Mouse (Mus musculus) mature B cell (primary cell): ENCODE data around the gene Ephb1.

Source experiments
- in situ Hi-C: fragments of 300-500 bp; cut with MboI; formaldehyde crosslinking; loops from 2 replicates; pipeline ENCODE4 v1.14.3; 2019

Gene Ephb1

DNA sequence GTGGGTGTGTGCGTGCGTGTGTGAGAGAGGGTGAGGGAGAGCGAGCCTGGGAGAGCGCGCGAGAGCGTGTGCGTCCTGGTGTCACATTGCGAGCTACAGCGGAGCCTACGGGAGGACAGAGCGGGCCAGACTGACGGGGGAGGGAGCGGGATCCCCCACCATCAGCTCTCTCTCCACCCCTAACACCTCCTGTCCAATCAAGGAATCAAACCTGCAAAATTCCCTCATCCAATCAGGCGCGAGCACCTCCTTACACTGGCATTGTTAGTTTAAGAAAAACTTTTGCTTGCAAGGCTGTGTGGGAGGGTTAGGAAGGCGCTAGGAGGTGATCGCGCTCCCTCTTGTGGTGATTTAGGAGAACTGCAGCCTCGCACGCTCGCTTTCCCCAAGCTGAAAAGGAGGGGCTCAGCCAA lies at the start of gene Ephb1:
Gene Ephb1, minus strand, starts transcription at position 133 of the 413 bp plus-strand sequence.
- in situ Hi-C loops: no loop called here

DNA sequence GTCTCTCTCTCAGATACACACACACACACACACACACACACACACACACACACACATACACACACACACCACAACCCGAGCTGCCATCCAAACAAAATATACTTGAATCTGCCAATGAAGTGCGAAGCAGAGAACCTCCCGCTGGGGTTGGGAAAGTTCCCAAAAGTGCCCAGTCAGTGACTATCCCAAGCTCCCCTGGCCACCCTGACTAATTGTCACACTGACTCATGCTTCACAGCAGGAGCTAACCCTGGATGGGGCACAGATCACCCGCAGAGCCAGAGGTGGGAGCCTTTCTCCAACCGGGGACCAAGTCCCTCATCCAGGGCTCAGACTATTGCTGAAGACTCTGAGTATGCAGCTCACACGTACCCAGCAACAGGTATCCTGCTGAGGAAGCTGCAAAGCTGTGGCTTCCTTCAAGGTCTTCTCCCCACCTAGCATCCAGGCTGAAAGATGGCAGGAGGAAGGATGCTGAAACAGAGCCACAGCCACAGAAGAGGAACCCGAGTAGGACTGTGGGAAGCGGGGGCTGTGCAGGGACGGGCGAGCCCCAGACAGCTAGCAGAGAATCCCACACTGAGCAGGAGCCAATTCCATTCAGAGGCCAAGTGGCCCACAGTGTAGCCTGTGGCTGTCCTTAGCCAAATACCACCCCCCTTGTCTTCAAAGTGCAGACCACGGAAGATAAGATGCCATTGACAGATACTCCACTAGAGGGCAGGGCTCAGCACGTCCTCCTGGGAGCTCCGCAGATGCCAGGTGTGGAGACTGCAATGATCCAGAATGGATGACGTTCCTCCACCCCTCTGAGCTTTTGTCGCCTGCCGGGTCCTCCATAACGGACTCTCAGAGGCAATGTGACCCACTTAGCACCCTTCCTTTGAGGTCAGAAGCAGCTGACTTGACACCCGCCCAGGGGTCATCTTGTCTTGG lies 48.9 kb upstream of the Ephb1 start:
- in situ Hi-C loops: no loop called here

DNA sequence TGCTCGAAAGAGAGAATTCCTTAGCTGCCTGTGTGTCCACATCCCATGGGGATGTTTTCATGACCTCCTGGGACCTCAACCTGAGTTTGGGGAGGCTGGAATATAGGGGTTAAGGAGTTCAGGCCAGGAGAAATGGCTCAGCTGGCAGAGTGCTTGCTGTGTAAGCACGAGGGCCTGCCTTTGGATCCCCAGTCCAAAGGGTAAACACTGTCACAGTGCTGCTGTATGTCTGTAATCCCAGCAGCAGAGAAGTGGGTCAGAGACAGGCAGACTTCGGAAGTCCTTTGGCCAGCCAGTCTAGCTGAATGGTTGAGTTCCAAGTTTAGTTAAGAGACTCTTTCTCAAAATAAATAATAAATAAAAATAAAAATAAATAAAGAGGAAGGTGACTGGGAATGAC lies 48.2 kb upstream of the Ephb1 start:
- in situ Hi-C loops: no loop called here

DNA sequence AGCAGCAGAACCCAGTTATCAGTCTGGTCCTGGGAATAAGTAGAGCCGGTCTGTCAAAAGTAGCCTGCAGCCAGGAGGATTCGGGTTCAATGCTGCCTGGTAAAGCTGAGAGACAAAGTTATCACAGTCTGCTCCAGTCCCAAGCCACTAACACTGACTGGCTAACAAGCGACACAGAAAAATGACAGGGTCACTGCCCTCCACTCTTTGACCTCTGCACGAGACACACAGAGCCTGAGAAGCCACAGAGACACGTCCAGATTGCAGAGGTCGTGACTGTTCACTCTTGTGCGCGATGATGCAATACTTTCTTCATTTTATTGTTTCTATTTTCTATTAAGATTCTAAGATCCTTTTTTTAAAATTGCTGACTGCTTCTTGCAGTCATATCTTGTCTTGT lies 33.8 kb upstream of the Ephb1 start:
- in situ Hi-C loops: no loop called here

DNA sequence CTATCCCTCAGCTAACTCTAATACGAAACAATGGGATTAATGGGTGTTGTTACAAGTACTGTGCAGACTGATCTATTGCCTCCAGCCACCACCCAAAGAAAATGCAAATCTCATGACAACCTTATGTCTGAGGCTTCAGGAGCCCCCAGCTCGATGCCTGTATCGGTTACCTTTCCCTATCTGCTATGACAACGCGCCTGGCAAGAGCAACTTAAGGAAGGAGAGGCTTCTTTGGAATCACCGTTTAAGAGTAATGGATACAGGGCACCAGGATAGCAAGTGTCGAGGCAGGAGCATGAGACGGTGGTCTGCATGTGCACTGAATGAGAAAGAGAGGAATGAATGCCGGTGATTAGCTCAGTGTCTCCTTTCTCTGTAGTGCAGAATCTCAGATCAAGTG lies 32.3 kb upstream of the Ephb1 start:
- in situ Hi-C loops: no loop called here

DNA sequence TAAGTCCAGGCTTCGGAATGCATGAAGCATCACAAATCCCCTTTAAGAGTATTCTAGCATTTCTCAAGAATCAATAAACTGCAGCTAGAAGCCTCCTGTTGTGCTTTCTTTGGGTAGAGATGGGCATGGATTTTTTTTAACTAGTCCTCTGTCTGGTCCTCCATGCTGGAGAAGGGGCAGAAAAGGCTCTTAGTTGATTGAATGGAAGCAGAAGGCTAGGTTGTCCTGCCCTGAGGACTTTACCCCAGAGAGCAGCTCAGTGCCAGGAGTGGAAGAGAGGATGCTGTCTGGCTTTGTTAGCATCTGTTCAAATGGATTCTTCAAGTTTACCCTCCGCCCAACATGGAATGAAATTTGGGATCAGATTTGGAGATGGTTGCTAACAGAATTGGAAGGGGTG lies 25.7 kb upstream of the Ephb1 start:
- in situ Hi-C loops: no loop called here

DNA sequence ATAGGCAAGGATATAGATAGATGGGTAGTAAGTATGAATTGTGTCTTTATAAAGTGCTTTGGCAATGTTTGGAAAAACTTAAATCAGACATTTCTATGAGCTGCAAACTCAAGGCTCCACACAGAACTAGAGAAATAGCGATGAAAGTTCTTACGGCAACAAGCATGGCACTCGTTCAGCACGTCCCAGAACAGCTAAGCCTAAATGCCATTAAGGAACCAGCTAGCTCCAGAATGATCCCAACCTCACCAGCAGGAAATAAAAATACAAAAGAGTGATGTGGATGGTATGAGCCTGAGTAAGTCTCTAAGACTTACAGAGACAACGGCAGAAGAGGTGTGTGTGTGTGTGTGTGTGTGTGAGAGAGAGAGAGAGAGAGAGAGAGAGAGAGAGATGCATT lies 20.2 kb upstream of the Ephb1 start:
- in situ Hi-C loops: no loop called here

DNA sequence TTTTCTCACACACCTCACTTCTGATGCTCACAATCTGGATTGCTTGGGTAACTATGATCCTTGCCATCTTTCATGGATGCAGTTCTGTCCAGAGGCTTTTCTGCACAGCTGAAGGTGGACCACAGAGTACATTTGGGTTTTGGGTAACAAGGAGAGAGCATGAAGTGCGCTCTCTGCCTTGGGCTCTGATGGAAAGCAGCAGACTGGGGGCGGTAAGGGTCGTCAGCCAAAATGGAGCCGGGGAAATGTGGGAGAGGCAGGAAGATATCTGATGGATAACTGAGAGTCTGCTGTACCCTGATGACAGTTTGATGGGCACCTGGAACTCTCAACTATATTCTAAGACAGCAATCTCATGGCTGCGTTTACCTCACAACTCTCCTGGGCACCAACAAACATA lies 19.4 kb upstream of the Ephb1 start:
- in situ Hi-C loops: no loop called here

DNA sequence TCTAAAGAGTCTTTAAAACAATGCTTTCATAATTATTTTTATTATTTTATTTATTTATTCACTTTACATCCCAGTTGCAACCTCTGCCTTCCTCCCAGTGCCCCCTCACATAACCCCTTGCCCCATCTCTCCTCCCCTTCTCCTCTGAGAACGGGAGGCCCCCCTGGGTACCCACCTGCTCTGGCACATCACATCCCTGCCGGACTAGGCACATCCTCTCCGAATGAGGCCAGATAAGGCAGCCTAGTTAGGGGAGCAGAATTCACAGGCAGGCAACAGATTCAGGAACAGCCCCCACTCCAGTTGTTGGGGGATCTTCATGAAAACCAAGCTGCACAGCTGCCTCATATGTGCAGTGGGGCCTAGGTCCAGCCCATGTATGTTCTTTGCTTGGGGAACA lies 17.4 kb upstream of the Ephb1 start:
- in situ Hi-C loops: no loop called here

DNA sequence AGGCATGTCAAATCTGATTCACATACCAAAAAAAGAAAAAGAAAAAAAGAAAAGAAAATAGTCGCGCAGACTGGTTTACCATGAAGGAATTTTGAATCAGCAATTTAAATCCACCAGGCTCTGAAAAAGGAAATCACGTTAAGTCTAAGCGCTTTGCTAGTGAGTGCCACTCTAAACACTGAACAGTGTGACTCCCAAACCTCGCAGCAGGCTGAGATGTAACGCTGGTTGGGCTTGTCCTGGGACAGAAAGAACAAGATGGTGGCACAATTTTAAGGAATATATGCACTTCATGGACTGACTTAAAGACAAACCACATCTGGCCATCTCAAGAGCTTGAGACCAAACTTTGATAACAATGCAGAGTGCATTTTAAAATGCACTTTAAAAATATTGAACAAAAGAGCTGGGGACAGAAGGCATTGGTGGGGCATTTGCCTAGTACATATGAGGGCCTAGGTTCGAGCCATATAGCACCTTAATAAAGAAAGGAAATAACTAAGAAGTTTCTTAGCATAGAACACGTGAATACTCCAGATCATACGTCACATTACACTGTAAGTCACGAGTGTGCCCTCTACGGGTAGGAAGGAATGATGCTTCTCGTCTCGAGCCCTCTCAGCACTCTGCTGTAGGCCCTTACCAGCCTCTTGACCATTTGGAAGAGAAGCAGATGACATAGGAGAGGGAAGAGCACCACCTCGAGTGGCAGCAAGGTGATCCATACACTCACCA lies 16.7 kb upstream of the Ephb1 start:
- in situ Hi-C loops: no loop called here

DNA sequence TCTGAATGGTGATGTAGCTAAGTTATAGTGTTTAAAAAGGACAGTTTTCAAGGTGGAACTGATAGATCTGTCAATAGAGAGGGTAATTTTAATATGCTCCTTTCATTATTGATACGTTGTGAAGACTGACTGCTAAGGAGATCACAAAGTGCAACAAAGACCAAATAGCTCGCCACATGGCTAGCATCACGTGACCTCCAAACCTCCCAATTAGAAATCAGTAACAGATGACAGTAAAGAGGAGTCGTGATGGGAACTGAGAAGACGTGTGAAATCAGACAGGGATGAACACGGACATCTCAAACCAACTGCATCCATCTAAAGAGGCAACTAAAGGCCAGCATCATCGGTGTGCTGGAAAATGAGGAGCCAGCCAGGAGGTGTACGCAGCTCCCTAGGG lies 15.6 kb upstream of the Ephb1 start:
- in situ Hi-C loops: no loop called here

DNA sequence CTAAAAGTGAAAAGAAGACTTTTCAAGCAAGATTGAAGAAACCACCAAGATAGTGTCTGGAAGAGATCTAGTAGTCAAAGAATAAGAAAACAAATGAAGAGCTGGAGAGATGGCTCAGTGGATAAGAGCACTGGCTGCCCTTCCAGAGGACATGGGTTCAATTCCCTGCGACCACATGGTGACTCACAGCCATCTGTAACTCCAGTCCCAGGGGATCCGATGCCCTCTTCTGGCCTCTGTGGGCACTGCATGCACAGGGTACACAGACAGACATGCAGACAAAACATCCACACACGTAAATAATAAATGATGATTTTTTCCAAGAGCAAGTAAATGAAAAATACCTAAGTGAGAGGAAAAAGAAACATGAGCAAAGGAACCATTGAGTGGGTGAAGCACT lies 14.6 kb upstream of the Ephb1 start:
- in situ Hi-C loops: no loop called here

DNA sequence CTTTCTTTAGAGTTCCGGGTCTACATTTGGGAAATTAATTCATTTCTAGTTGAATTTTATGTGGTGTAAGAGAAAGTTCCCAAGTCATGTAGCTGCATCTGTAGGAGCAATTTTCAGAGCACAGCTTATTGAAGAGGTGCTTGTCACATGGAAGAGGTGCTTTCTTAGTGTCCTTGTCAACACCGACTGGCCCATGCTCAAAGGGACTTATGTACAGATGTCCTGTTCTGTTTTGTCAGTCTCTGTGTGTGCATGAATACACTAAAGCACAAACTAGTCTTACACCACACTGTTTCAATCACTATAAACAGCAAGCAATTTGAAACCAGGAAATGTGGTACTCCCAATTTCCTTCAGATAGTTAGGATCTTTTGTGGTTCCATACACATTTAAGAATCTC lies 13.3 kb upstream of the Ephb1 start:
- in situ Hi-C loops: no loop called here

DNA sequence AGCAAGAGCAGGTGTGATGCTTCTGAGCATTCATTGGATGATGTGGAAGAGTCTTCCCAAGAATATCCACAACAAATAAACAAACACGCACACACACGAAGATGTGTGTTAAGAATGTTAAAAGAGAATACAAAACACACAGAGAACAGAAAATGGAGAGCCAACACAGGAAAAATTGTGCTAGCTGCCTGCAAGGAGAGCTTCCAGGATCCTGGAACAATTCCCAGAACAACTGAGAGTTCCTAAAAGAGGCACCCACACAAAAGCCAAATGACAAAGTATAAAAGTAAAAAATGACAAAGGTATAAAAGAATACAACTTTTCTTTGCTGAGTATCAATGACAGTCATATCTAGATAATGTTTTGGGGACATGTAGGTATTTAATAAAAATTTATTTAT lies 11.0 kb upstream of the Ephb1 start:
- in situ Hi-C loops: no loop called here

DNA sequence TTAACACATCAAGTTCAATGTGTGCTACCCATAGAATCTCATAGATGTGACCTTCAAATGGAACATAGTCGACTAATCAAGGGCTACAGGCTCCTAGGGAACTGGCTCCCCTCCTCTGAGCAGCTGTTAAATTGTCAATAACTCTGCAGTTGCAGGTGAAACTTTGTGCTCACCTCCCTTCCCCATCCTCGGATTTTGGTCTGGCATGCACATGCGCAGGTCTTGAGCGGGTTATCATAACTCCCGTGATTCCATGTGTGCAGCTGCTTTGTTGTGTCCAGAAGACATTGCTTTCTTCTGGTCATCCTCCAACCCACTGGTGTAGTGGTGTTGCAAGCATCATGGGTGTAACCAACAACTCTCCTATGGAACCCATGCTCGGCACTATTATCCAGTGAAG lies 4.8 kb upstream of the Ephb1 start:
- in situ Hi-C loops: no loop called here

DNA sequence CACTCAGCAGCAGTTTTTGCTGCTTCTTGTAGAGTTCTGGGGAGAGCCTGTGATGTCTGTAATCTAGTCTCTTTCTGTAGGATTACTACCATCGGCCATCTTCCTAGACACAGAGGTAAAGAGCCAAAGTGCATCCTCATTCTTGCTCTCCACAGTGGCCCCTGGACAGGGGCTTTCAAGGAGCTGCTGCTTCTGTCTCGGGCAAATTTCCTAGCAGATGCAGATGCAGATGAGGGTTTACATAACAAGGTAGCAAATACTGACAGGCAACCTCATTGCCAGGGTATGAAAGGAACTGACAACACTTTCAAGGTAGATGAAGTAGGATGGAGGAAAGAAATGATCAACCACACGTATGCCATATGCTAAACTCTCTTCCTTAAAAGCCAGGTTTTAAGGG lies 4.2 kb upstream of the Ephb1 start:
- in situ Hi-C loops: no loop called here

DNA sequence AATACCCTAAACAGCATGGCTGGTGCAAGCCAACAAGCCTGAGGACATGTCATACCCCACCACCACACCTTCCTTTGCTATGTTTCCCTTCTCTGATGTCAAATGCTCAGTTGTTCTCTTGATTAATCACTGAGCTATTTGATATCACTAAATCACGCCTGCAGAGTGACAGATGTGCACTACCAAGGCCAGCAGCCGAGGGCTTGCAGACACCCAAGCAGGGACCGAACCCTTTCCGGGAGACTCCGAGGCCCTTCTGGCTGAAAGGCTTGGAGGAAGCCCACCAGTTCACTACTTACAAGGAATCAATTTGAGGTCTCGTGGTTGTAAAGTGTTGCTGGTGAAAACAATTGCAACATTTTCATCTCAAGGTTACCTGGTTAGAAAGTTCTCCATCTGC lies 3.5 kb upstream of the Ephb1 start:
- in situ Hi-C loops: no loop called here

DNA sequence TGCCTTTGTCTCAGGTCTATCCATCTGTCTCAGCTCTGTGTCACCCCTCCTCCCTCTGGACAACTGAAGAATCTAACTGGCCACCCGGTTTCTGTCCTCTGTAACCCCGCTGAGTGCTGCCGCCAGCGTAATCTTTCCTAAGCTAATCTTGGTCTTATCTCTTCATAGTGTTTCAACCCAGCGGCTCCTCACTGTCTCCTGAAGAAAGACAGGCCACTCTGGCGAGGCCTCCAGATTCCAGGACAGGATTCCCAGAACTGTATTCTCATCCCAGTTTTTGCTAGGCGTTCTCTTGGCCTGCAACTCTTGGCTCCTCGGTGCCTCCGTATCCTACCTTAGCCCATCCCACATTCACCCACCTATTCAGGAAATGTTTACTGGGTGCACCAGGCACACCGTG lies 2.0 kb upstream of the Ephb1 start:
- in situ Hi-C loops: no loop called here

DNA sequence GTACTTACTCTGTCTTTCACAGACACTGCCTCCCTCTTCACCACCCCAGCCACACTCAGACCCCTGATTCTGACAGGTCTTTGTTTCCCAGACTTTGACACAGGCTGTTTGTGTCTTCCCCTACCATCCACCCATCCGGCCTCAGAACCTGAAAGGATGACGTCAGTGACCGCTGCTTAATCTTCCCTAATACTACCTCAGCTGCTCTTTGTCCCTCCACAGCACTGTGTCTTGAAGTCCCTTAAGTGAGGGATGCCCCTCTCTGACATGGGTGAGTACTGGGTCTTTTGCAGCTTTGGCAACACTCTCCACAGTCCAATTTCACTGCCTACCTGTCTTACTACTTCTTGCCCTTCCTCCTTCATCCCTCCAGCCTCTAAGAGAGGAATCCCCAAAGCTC lies 1.2 kb upstream of the Ephb1 start:
- in situ Hi-C loops: no loop called here

DNA sequence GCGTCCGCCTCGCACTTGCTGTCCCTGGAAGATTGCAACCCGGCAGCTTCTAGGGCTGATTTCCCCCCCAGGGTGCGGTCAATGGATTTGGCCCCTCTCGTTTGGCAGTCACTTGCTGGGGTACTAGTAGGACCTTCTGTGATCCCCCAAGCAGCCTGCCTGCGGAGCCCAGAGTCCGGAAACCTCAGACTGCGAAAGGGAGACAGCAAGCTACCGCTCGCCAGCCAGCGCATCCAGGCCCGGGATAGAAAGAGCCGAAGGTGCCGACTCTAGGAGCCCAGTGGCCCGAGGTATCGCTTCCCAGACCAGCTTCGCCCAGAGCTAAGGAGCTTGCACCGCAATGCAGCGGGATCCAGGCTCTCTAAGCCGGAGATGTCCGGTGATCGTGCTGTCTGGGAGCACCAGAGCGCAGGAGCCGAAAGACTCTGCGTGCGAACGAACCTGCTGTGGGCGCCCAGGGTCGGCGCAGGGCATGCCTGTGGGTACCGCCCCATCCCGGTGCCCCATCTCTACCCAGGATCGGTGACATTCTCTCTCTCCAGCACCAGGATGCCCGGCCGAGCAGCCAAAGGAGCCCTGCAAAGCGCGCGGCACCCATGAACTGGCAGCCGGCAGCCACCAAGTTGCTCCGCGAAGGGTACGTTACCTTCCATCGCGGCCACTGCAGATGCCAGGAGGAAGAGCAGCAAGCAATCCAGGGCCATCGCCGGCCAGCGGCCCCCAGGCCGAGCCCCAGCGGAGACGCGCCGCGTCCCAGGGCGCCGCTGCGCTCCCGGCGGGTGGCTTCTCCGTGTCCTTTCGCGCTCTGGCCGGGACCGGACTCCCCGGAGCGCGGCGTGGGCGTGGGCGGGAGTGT lies 629 bp downstream of the Ephb1 start:
- in situ Hi-C loops: no loop called here

DNA sequence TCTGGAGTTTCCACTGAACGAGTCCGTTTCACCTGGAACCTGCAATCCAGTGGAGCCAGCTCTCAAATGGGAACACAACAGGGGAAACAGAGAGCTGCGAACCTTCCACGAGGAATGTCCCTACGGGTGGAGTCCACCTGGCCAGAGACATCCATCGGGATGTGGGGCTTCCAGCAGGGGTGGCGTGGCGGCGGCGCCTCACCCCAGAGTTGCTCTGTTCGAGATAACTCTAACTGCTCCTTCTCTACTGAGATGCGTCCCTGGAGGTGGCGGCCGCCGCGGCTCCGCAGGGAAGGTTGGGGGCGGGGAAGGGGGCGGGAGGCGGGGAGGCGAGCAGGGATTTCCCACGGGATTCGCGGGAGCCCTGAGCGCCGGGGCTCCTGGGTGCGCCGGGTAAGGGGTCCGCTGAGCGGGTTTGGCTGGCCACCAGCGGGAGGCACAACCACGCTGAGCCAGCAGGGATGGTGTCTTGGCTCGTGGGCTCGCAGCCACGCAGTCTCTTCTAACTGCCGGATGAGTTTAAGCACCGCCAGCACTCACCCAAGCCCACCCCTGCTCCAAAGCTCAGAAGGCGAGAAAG lies 1.3 kb downstream of the Ephb1 start:
- in situ Hi-C loops: no loop called here
